Mouse (Mus musculus) left cerebral cortex, postnatal 14 days (tissue): ENCODE data around the gene Slc9a3r2. TPM values are rescaled to one million over a fixed set of nuclear protein-coding genes. Genes with fewer than 3 reads are reported as not detected.

ENCODE experiments used
- DNase-seq, 2 experiments: peaks; one replicate each; pipeline ENCODE4 v3.0.0; 2021 to 2022; ENCODE audit warnings: low spot score in 2 of 2, mixed read lengths in 1 of 2
- intact Hi-C: fragments of 180-260 bp; cut with DNase I; formaldehyde crosslinking; loops from one replicate; pipeline ENCODE4 v1.15.1; 2025
- long read RNA-seq, 2 experiments: library from polyadenylated mRNA; stranded (forward); transcript quantifications; one replicate each; pipeline ENCODE4 v2.0.0; 2021
- total RNA-seq, 2 experiments: library from RNA; stranded (reverse); gene quantifications; 2 replicates each; pipeline ENCODE4 v1.2.3; 2021

Gene Slc9a3r2
- 10 to 100 TPM; 52.6 to 53.0 TPM for total RNA-seq
- long read RNA-seq, experiment 1, transcript Slc9a3r2-201 (7 exons, 2,136 nt), result major isoform, 71 of 111 reads
- long read RNA-seq, experiment 1, transcript Slc9a3r2-205 (6 exons, 2,035 nt), result minor isoform, 7 of 111 reads
- long read RNA-seq, experiment 1, partial matches to known transcripts, result 4 of 111 reads
- long read RNA-seq, experiment 1, other reads (novel, unspliced or antisense), result 24 of 111 reads
- long read RNA-seq, experiment 2, transcript Slc9a3r2-201 (7 exons, 2,136 nt), result major isoform, 69 of 106 reads
- long read RNA-seq, experiment 2, transcript Slc9a3r2-205 (6 exons, 2,035 nt), result minor isoform, 9 of 106 reads
- long read RNA-seq, experiment 2, partial matches to known transcripts, result 1 of 106 reads
- long read RNA-seq, experiment 2, other reads (novel, unspliced or antisense), result 22 of 106 reads

- peak in 1 of 2 experiments; percentile 30 for DNase-seq
- intact Hi-C loops, result loop anchor here (5.0 kb wide), 1 partner anchor 108 kb away; no protein-coding TSS in a partner anchor
Observed at GRCm38 (mm10) chr17:24650070-24650616, at the start of gene Slc9a3r2. Gene Slc9a3r2 (minus strand): TSS chr17:24650327.

- intact Hi-C loops, result no loop called here
- DNase-seq, result no peak
Observed at GRCm38 (mm10) chr17:24699473-24699872, 49.3 kb upstream of the Slc9a3r2 start.

- intact Hi-C loops, result no loop called here
- no peak for DNase-seq
Observed at GRCm38 (mm10) chr17:24698715-24699114, 48.6 kb upstream of the Slc9a3r2 start.

DNA sequence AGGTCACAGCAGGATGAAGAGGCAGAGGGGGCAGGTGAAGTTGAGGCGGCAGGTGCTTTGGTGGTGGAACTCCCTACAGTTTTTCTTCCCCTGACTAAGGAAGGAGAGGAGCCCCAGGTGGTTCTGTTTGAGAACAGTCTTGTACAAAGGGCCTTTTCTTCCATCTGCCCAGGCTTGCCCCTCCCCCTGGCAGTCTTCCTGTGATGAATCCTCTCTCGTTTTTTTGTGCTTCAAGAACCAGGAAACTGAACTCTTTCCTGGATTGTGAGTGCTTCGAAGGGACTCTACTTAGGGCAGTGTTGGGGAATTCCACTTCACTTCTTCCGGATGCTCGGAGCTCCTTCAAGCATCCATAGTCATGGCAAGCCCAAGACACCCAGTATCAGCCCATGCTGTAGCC is 47.9 kb upstream of the Slc9a3r2 start:
- intact Hi-C loops, result no loop called here

GRCm38 (mm10) chr17:24696011-24696697 is 46.0 kb upstream of the Slc9a3r2 start, which contains the start of the genes Gfer and Noxo1:
Gene Gfer (minus strand): TSS chr17:24696156.
Gene Noxo1 (plus strand): TSS chr17:24696234.
- intact Hi-C loops, result no loop called here
- peak; percentile 59 to 85 for DNase-seq

More for the DNA sequence above, 47.9 kb upstream of the Slc9a3r2 start:
- peak in 1 of 2 experiments; percentile 52 for DNase-seq

- intact Hi-C loops, result no loop called here
- no peak for DNase-seq
Observed at GRCm38 (mm10) chr17:24695326-24696010, 45.3 kb upstream of the Slc9a3r2 start.

DNA sequence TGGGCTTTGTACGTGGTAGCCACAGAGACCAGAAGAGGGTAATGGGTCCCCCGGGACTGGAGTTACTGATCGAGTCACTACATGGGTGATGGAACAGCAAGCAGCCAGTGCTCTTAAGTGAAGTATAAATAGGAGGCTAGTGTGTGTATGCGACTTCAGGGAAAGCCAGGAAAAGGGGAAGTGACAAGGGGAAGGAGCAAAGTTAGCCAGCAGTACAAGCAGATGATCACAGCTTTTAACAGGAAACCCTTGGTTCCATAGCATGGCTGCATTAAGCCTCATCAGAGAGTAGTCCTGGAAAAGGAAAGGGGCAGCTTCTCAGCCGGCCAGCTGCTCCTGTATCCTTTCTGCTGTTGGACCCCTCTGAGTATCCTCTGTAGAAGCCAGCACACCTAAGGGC is 42.3 kb upstream of the Slc9a3r2 start:
- intact Hi-C loops, result no loop called here

GRCm38 (mm10) chr17:24689251-24690081 is 39.3 kb upstream of the Slc9a3r2 start, which contains the start of gene Syngr3:
Gene Syngr3 (minus strand): TSS chr17:24689955.
- intact Hi-C loops, result no loop called here

More for the DNA sequence above, 42.3 kb upstream of the Slc9a3r2 start:
- DNase-seq, result no peak

DNA sequence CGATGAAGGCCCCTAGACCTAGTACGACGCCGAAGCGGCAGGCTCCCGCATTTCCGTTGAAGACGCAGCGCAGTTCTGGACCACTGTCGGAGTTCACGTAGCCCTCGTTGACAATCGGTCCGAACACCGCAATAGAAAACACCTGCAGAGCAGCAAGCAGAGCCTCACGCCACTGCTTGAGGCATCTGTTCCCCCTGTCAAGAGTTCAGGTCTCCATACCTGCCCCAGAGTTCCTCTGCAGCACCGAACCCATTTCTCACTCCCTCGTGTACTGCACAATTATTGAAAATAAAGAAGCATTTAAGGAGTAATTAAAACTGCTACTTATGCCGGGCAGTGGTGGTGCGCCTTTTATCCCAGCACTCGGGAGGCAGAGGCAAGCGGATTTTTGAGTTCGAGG is 37.5 kb upstream of the Slc9a3r2 start:
- DNase-seq, result no peak
- intact Hi-C loops, result no loop called here

More at GRCm38 (mm10) chr17:24689251-24690081, 39.3 kb upstream of the Slc9a3r2 start, which contains the start of gene Syngr3:
- peak in 1 of 2 experiments; percentile 41 for DNase-seq

- intact Hi-C loops, result no loop called here
- DNase-seq, result no peak
Observed at GRCm38 (mm10) chr17:24687146-24687595, 37.0 kb upstream of the Slc9a3r2 start.

DNA sequence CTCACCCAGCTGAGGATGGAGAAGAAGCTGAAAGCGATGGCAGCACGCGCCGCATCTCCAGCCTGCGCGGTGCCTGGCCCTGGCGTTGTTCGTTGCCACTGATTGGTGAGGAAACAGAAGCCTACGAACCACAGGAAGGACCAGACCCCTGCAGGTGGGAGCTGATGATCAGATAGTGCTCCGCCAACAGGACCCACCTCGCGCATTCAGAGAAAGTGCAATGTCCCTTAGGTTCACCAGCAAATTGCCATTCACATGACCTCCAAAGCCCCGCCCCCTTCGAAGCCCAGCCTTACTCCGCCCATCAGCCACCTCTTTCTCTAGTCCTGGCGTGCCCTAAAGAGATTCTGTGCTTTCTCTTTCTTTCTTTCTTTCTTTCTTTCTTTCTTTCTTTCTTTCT is 36.4 kb upstream of the Slc9a3r2 start:
- DNase-seq, result no peak
- intact Hi-C loops, result no loop called here

DNA sequence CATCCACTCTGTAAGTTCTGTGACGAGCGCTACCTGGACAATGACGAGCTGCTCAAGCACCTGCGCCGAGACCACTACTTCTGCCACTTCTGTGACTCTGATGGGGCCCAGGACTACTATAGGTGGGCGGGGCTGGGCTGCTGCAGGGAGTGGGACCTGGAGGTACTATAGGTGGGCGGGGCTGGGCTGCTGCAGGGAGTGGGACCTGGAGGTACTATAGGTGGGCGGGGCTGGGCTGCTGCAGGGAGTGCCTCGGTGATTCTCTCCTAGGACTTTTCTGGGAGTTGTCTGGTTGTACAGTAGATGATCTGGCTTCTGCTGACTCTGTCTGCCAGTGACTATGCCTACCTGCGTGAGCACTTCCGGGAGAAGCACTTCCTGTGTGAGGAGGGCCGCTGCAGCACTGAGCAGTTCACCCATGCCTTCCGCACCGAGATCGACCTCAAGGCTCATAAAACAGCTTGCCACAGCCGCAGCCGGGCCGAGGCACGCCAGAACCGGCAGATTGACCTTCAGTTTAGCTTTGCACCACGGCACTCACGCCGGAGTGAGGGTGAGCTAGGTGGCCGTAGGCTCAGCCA is 27.5 kb upstream of the Slc9a3r2 start:
- no peak for DNase-seq
- intact Hi-C loops, result no loop called here

- DNase-seq, result no peak
- intact Hi-C loops, result no loop called here
Observed at GRCm38 (mm10) chr17:24676877-24677276, 26.8 kb upstream of the Slc9a3r2 start.

DNA sequence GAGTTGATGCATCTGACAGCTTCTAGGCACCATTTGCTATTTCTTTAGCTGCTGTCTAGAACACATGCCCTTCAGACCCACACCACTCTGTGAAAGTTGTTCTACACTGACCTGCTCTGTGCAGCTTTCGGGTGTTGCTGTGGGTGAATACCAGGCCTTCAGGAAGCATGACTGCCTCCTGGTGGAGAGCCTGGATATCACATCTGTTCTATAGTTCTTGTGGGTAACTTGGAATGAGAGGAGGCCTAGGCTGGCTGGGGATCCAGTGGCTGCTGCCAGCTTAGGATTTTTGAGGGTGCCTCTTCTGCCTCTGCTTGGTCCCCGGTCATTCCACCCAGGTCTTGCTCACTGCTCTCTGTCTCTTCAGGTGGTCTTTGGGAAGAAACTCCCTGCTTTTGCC is 26.1 kb upstream of the Slc9a3r2 start:
- DNase-seq, result peak; percentile 75 to 87
- intact Hi-C loops, result no loop called here

GRCm38 (mm10) chr17:24674277-24674676 is 24.1 kb upstream of the Slc9a3r2 start:
- peak; percentile 49 to 53 for DNase-seq

GRCm38 (mm10) chr17:24672141-24672540 is 22.0 kb upstream of the Slc9a3r2 start:
- intact Hi-C loops, result no loop called here
- DNase-seq, result no peak

More at GRCm38 (mm10) chr17:24674277-24674676, 24.1 kb upstream of the Slc9a3r2 start:
- intact Hi-C loops, result no loop called here

DNA sequence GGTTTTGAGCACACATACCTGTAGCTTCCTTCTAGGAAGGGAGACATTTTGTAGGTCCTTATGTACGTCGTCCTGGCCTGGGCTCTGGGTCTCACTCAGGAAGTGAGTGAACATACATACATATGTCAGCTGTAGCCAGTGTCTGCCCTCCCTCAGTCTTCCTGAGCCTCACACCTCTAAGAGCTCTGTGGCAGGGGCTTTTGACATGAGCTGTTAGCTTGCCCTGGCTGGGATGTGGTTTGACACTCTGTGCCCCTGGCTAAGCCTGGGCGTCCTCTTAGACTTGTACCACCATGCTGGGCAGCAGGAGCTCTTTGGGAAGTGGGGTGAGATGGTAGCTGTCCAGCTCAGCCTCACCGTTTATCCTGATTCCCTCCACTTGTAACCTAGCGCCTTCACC is 21.2 kb upstream of the Slc9a3r2 start:
- no peak for DNase-seq
- intact Hi-C loops, result no loop called here

- intact Hi-C loops, result no loop called here
- no peak for DNase-seq
Observed at GRCm38 (mm10) chr17:24670246-24670844, 20.2 kb upstream of the Slc9a3r2 start.
